Mouse (Mus musculus) lung, postnatal 0 days (tissue): Measurements from ENCODE around the gene Usp50.

Source experiments
- CTCF ChIP-seq: IDR thresholded peaks from 2 replicates; pipeline ENCODE4 v1.5.1; 2016; ENCODE audit warnings: antibody characterized with exemption, mild to moderate bottlenecking
- EP300 ChIP-seq: IDR thresholded peaks from 2 replicates; pipeline ENCODE4 v1.6.1; 2016; ENCODE audit warnings: antibody characterized with exemption, mild to moderate bottlenecking, control low read depth

- TF ChIP-seq EP300 (no peak), CTCF (no peak)
Observed at GRCm38 (mm10) chr2:126815822-126816221, 32.6 kb upstream of the Usp50 start.
